Mouse (Mus musculus): ENCODE data around the gene Gm20767. TPM values are rescaled to one million over a fixed set of nuclear protein-coding genes. Genes with fewer than 3 reads are reported as not detected.
"Not testable (repeated sequence)": the region's sequence is repeated elsewhere in the genome, so short reads cannot be mapped to it uniquely, and the experiment has no call there.

Gene Gm20767
- polyA plus RNA-seq, 1 experiment from 2014 or later: not detected

GRCm38 (mm10) chr13:120149660-120150407, 9.8 kb downstream of the Gm20767 start:
- not testable (repeated sequence) for H3K4me2 ChIP-seq (replicated peaks; ENCODE audit: low read depth, low read length); H3K4me1 ChIP-seq (ENCODE audit: control insufficient read depth, insufficient read depth, low read length); H3K27ac ChIP-seq (ENCODE audit: low read length); H3K9me3 ChIP-seq (ENCODE audit: control insufficient read depth, low read depth, low read length); ATAC-seq (ENCODE audit: insufficient number of reproducible peaks, insufficient read depth, low FRiP score, low read depth); H3K27me3 ChIP-seq (ENCODE audit: control insufficient read depth, insufficient read depth, low read length); H3K4me3 ChIP-seq (ENCODE audit: low read depth, low read length); H3K36me3 ChIP-seq (ENCODE audit: control insufficient read depth, insufficient read depth, low read length); H3K9ac ChIP-seq (replicated peaks; ENCODE audit: low read depth, low read length)
- WGBS: 71% methylated on average over 3 of the region's 4 CpGs

GRCm38 (mm10) chr13:120150589-120150988, 10.5 kb downstream of the Gm20767 start:
- not testable (repeated sequence) for H3K9me3 ChIP-seq (ENCODE audit: control insufficient read depth, low read depth, low read length); H3K9ac ChIP-seq (replicated peaks; ENCODE audit: low read depth, low read length); H3K4me3 ChIP-seq (ENCODE audit: low read depth, low read length); ATAC-seq (ENCODE audit: insufficient number of reproducible peaks, insufficient read depth, low FRiP score, low read depth); H3K4me2 ChIP-seq (replicated peaks; ENCODE audit: low read depth, low read length); H3K4me1 ChIP-seq (ENCODE audit: control insufficient read depth, insufficient read depth, low read length); H3K27me3 ChIP-seq (ENCODE audit: control insufficient read depth, insufficient read depth, low read length); H3K27ac ChIP-seq (ENCODE audit: low read length); H3K36me3 ChIP-seq (ENCODE audit: control insufficient read depth, insufficient read depth, low read length)
- 58% methylated on average over 3 of the region's 3 CpGs for WGBS

- not testable (repeated sequence) for H3K4me3 ChIP-seq (ENCODE audit: low read depth, low read length); H3K9ac ChIP-seq (replicated peaks; ENCODE audit: low read depth, low read length); H3K36me3 ChIP-seq (ENCODE audit: control insufficient read depth, insufficient read depth, low read length); H3K27me3 ChIP-seq (ENCODE audit: control insufficient read depth, insufficient read depth, low read length); H3K4me2 ChIP-seq (replicated peaks; ENCODE audit: low read depth, low read length); H3K9me3 ChIP-seq (ENCODE audit: control insufficient read depth, low read depth, low read length); H3K27ac ChIP-seq (ENCODE audit: low read length); H3K4me1 ChIP-seq (ENCODE audit: control insufficient read depth, insufficient read depth, low read length); ATAC-seq (ENCODE audit: insufficient number of reproducible peaks, insufficient read depth, low FRiP score, low read depth)
- WGBS: 55% methylated on average over 5 of the region's 5 CpGs
Observed at GRCm38 (mm10) chr13:120168301-120168700, 28.3 kb downstream of the Gm20767 start.

GRCm38 (mm10) chr13:120172133-120172532, 32.1 kb downstream of the Gm20767 start, which contains the start of gene Gm21818:
Gm21818 (plus strand) TSS chr13:120172433.
- H3K27me3 ChIP-seq (ENCODE audit: control insufficient read depth, insufficient read depth, low read length); H3K4me2 ChIP-seq (replicated peaks; ENCODE audit: low read depth, low read length); H3K4me3 ChIP-seq (ENCODE audit: low read depth, low read length); H3K4me1 ChIP-seq (ENCODE audit: control insufficient read depth, insufficient read depth, low read length); H3K9ac ChIP-seq (replicated peaks; ENCODE audit: low read depth, low read length); ATAC-seq (ENCODE audit: insufficient number of reproducible peaks, insufficient read depth, low FRiP score, low read depth); H3K27ac ChIP-seq (ENCODE audit: low read length); H3K36me3 ChIP-seq (ENCODE audit: control insufficient read depth, insufficient read depth, low read length); H3K9me3 ChIP-seq (ENCODE audit: control insufficient read depth, low read depth, low read length): not testable (repeated sequence)
- 68% methylated on average over 4 of the region's 4 CpGs for WGBS

GRCm38 (mm10) chr13:120196189-120196821, 56.3 kb downstream of the Gm20767 start:
- not testable (repeated sequence) for H3K4me1 ChIP-seq (ENCODE audit: control insufficient read depth, insufficient read depth, low read length); H3K9ac ChIP-seq (replicated peaks; ENCODE audit: low read depth, low read length); H3K36me3 ChIP-seq (ENCODE audit: control insufficient read depth, insufficient read depth, low read length)

More at GRCm38 (mm10) chr13:120196189-120196821, 56.3 kb downstream of the Gm20767 start:
- H3K4me3 ChIP-seq (ENCODE audit: low read depth, low read length); H3K27me3 ChIP-seq (ENCODE audit: control insufficient read depth, insufficient read depth, low read length); H3K4me2 ChIP-seq (replicated peaks; ENCODE audit: low read depth, low read length); H3K9me3 ChIP-seq (ENCODE audit: control insufficient read depth, low read depth, low read length); ATAC-seq (ENCODE audit: insufficient number of reproducible peaks, insufficient read depth, low FRiP score, low read depth); H3K27ac ChIP-seq (ENCODE audit: low read length): not testable (repeated sequence)
- WGBS: 83% methylated on average over 7 of the region's 8 CpGs

Other genes with a start within 250 kb of the Gm20767 start
- gene Tcstv1, start 245.5 kb upstream of the Gm20767 start, polyA plus RNA-seq (2014; fragmentation: Nextera tagmentation; extraction: Ambion mirVana): not detected in 2 replicates
- gene Gm21761, start 211.0 kb upstream of the Gm20767 start, polyA plus RNA-seq (2014; fragmentation: Nextera tagmentation; extraction: Ambion mirVana): not detected in 2 replicates
- not detected in 2 replicates for gene B020031M17Rik, start 189.4 kb upstream of the Gm20767 start, polyA plus RNA-seq (2014; fragmentation: Nextera tagmentation; extraction: Ambion mirVana)
- not detected in 2 replicates for gene Gm36079, start 113.2 kb upstream of the Gm20767 start, polyA plus RNA-seq (2014; fragmentation: Nextera tagmentation; extraction: Ambion mirVana)
- not detected in 2 replicates for gene Gm21188, start 88.1 kb upstream of the Gm20767 start, polyA plus RNA-seq (2014; fragmentation: Nextera tagmentation; extraction: Ambion mirVana)
- not detected in 2 replicates for gene Gm21818, start 32.2 kb downstream of the Gm20767 start, polyA plus RNA-seq (2014; fragmentation: Nextera tagmentation; extraction: Ambion mirVana)
- gene Gm21762, start 75.7 kb downstream of the Gm20767 start, polyA plus RNA-seq (2014; fragmentation: Nextera tagmentation; extraction: Ambion mirVana): not detected in 2 replicates
- not detected in 2 replicates for gene Gm21731, start 98.9 kb downstream of the Gm20767 start, polyA plus RNA-seq (2014; fragmentation: Nextera tagmentation; extraction: Ambion mirVana)
- not detected in 2 replicates for gene AF067061, start 122.9 kb downstream of the Gm20767 start, polyA plus RNA-seq (2014; fragmentation: Nextera tagmentation; extraction: Ambion mirVana)
- gene BC147527, start 160.1 kb downstream of the Gm20767 start, polyA plus RNA-seq (2014; fragmentation: Nextera tagmentation; extraction: Ambion mirVana): 0.21 and 0.95 TPM in 2 replicates
- not detected in 2 replicates for gene Tcstv3, start 176.6 kb downstream of the Gm20767 start, polyA plus RNA-seq (2014; fragmentation: Nextera tagmentation; extraction: Ambion mirVana)

All from stomach, embryonic 14.5 days (tissue).